Mouse (Mus musculus) intestine, embryonic 15.5 days (tissue): ENCODE data around the gene Gtf3a. TPM values are rescaled to one million over a fixed set of nuclear protein-coding genes. Genes with fewer than 3 reads are reported as not detected.
A peak's percentile ranks its signal among the peaks of the same experiment; 100 is the strongest.

Source experiments
- ATAC-seq: fragments of 200-750 bp; cut with Nextera tagmentation; 2 replicates; pipeline ENCODE4 v1.8.0; 2017; ENCODE audit warnings: moderate TSS enrichment, moderate library complexity
- H3K27ac ChIP-seq: fragments of 300-500 bp; sonication (generic); 2 replicates; pipeline ENCODE4 v1.5.1; 2015; ENCODE audit warnings: mild to moderate bottlenecking, inconsistent platforms
- H3K27me3 ChIP-seq: fragments of 300-500 bp; sonication (generic); replicated peaks from 2 replicates; pipeline ENCODE4 v1.6.1; 2015; ENCODE audit warnings: inconsistent platforms
- H3K36me3 ChIP-seq: fragments of 300-500 bp; sonication (generic); 2 replicates; pipeline ENCODE4 v1.6.1; 2015; ENCODE audit warnings: inconsistent platforms
- H3K4me1 ChIP-seq: fragments of 300-500 bp; sonication (generic); replicated peaks from 2 replicates; pipeline ENCODE4 v1.6.1; 2015; ENCODE audit warnings: inconsistent platforms
- H3K4me2 ChIP-seq: fragments of 300-500 bp; sonication (generic); replicated peaks from 2 replicates; pipeline ENCODE4 v1.6.1; 2015; ENCODE audit warnings: mild to moderate bottlenecking, inconsistent platforms
- H3K4me3 ChIP-seq: fragments of 300-500 bp; sonication (generic); replicated peaks from 2 replicates; pipeline ENCODE4 v1.5.1; 2015; ENCODE audit warnings: inconsistent platforms
- H3K9ac ChIP-seq: fragments of 300-500 bp; sonication (generic); 2 replicates; pipeline ENCODE4 v1.6.1; 2015; ENCODE audit warnings: inconsistent platforms
- H3K9me3 ChIP-seq: fragments of 300-500 bp; sonication (generic); 2 replicates; pipeline ENCODE4 v1.6.1; 2016; ENCODE audit warnings: inconsistent platforms
- WGBS: fragments of 180-500 bp; shearing (Covaris S2); methylation state at CpG from one replicate; pipeline ENCODE4 v1.1.7; 2015; 5-methylcytosine and 5-hydroxymethylcytosine counted together
- polyA plus RNA-seq: library from polyadenylated mRNA; unstranded; fragments of >200 nt; fragmentation: Nextera tagmentation; extraction: Ambion mirVana; gene quantifications from 2 replicates; pipeline ENCODE4 v1.2.1, GENCODE M21; 2015

Gtf3a gene
- polyA plus RNA-seq: 132 TPM in 2 replicates

DNA sequence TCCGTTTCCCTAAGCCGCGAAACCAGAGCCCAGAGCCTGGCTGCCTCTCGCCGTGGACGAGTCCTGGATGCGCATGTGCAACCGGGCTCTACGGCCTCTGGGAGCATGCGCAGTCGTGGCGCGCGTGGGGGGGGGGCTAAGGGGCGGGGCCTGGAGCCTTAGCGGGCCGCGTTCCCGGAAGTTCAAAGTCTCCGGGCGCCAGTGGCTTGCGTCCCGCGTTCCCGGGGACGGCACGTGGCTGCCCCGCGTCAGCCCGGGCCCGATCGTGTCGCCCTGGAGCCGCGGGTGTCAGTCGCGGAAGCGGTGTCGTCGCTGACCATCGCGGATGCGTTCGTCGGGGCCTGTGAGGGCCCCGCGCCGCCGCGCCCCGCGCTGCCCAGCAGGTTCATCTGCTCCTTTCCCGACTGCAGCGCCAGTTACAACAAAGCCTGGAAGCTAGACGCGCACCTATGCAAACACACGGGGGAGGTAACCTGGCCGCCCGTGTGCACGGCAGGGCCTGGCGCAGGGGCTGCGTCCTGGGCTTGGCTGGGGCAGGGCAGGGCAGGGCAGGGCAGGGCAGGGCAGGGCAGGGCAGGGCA lies at the start of gene Gtf3a:
Gtf3a (plus strand) TSS at position 150 of the 581 bp plus-strand sequence.
- no peaks in the 10 kb centered on the region for H3K9me3 ChIP-seq
- ATAC-seq: peak; percentile 97
- WGBS: under 1% methylated on average over 62 of the region's 62 CpGs

DNA sequence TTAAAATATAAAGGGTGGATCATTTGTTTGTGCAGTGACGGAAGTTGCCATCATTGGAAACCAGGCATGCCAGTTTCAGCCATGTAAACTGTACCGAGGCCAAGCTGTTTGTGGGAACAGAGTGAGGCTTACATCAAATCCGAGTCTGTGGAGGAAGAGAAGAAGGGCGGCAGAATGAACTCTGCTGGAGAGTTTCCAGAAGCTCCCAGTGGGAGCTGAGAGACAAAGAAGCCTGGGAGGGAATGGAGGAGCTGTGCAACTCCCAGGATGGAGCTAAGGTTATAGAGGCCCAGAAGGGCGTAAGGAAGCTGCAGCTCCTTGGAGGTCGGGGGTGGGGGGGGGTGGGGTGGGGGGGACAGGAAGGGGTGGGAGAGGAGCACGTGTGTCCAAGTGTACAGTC lies 48.1 kb upstream of the Gtf3a start:
- Histone ChIP-seq H3K9me3 (no peaks in the 10 kb centered on the region), H3K9ac (no peak overlapping the region), H3K36me3 (no peaks in the 10 kb centered on the region), H3K27me3 (no peaks in the 10 kb centered on the region), H3K4me3 (no peak overlapping the region), H3K4me2 (no peak overlapping the region), H3K27ac (no peak overlapping the region), H3K4me1 (no peaks in the 10 kb centered on the region)
- WGBS: 43% methylated on average over 7 of the region's 7 CpGs
- 0 out of 2 replicates have a peak, but pooled peaks have one; percentile 21 for ATAC-seq

More for the DNA sequence above, at the start of gene Gtf3a:
- peak within 1 kb of the TSS; percentile 83 for H3K4me2 ChIP-seq
- H3K4me1 ChIP-seq: peaks cover 11% of the 10 kb centered on the region
- H3K27me3 ChIP-seq: no peaks in the 10 kb centered on the region
- H3K9ac ChIP-seq: peak within 1 kb of the TSS; percentile 81
- H3K36me3 ChIP-seq: peaks cover 25% of the 10 kb centered on the region
- H3K27ac ChIP-seq: peak within 1 kb of the TSS; percentile 95
- peak within 1 kb of the TSS; percentile 76 for H3K4me3 ChIP-seq

DNA sequence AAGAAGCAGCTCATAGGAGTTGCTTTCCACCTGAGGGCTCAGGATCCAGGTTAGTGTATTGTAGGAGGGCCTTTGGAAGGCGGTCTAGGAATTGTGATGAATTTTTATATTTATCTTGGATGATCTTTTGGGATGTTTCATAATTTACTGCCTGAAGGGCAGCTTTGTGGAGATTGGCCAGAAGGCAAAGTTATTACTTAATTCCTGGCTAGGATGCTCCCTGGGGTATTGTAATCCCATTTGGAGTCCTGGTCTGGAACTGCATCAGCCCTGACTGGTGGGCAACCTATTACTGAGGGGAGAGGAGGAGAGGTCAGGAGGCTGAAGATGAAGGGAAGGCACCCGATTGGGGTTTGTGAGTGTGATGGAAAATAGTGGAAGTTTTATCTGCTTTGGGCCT lies 47.0 kb upstream of the Gtf3a start:
- no peak for ATAC-seq
- 77% methylated on average over 2 of the region's 2 CpGs for WGBS
- H3K9me3 ChIP-seq: no peaks in the 10 kb centered on the region

DNA sequence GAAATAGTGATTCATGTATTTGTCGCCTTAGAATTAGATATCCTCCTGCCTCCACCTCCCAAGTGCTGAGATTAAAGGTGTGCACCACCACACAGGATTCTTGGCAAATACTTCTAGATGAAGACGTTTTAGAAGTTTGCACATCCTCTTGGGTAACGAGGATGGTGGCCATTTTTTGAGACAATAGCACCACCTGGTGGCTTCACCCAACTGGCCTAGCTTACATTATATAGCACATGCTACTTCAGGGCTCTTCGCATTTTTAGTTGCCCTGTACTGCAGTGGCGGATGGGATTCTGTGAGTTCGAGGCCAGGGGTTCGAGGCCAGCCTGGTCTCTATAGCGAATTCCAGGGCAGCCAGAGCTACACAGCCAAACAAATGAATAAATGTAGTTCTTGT lies 44.1 kb upstream of the Gtf3a start:
- Histone ChIP-seq H3K9me3 (no peaks in the 10 kb centered on the region), H3K4me2 (no peak overlapping the region), H3K36me3 (no peaks in the 10 kb centered on the region), H3K9ac (no peak overlapping the region), H3K4me1 (no peaks in the 10 kb centered on the region; the same call in 1 of the 2 replicates), H3K27me3 (no peaks in the 10 kb centered on the region), H3K4me3 (no peak overlapping the region), H3K27ac (no peak overlapping the region)
- 30% methylated on average over 8 of the region's 8 CpGs for WGBS
- peak; percentile 73 for ATAC-seq

More for the DNA sequence above, 47.0 kb upstream of the Gtf3a start:
- Histone ChIP-seq H3K27ac (no peak overlapping the region), H3K36me3 (no peaks in the 10 kb centered on the region), H3K4me3 (no peak overlapping the region), H3K27me3 (no peaks in the 10 kb centered on the region), H3K4me2 (no peak overlapping the region), H3K4me1 (no peaks in the 10 kb centered on the region), H3K9ac (no peak overlapping the region)

DNA sequence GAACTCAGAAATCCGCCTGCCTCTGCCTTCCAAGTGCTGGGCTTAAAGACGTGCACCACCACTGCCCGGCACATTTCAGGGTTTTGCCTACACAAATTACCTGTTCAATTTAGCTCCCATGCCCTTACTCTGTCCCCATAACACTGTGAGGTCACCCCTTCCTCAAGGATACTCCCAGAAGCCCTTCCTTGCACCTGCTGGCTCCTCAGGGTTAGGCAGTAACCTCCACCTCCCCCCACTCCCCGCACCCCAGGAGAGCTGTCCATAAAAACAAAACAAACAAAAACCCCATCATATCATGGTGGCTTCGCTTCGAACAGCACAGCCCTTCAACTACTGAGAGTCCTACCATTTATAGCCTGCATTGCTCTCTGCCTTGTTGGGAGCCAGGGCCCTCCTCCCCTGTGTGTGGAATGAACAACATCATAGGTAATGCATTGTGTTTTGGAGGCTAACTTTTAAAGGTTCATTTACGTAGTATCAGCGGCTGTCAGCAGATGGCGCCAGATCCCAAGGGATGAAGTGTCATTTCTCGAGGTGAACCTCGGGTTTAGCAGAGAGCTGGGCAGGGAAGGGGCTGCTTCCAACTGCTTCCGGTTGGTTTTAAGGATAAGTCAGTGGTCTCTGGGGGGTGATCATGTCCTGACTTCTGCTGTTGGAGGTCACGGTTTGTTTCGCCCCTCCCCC lies 42.8 kb upstream of the Gtf3a start:
- H3K9ac ChIP-seq: no peak overlapping the region
- WGBS: 25% methylated on average over 14 of the region's 14 CpGs

DNA sequence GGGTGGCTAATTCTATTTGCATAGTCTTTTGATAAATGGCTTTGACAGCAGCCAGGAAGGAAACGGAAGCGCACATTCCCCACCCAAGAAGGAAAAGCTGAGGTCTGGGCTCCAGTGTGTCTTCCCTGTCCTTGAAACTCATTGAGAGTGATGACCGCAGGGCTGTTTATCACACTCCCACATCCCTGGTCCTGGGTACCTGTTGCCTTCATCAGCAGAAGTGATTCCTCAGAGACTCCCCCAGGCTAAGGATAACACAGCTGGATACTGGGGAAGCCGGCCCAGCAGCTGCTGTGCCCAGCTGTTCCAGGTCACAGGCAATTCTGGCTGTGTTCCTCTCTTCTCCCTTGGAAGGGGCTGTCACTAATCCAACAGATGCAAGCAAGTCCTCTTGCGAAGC lies 40.9 kb upstream of the Gtf3a start:
- no peaks in the 10 kb centered on the region for H3K27me3 ChIP-seq
- H3K27ac ChIP-seq: no peak overlapping the region
- no peaks in the 10 kb centered on the region; the same call in 1 of the 2 replicates for H3K4me1 ChIP-seq
- WGBS: 39% methylated on average over 5 of the region's 5 CpGs
- no peak for ATAC-seq
- H3K4me3 ChIP-seq: no peak overlapping the region
- no peak overlapping the region for H3K9ac ChIP-seq
- H3K9me3 ChIP-seq: no peaks in the 10 kb centered on the region
- H3K4me2 ChIP-seq: no peak overlapping the region
- no peaks in the 10 kb centered on the region for H3K36me3 ChIP-seq

More for the DNA sequence above, 42.8 kb upstream of the Gtf3a start:
- Histone ChIP-seq H3K4me2 (peak overlapping the region; percentile 42; the same call in 1 of the 2 replicates), H3K36me3 (no peaks in the 10 kb centered on the region), H3K4me1 (no peaks in the 10 kb centered on the region; the same call in 1 of the 2 replicates), H3K27me3 (no peaks in the 10 kb centered on the region), H3K27ac (no peak overlapping the region), H3K9me3 (no peaks in the 10 kb centered on the region), H3K4me3 (no peak overlapping the region)
- peak; percentile 50 for ATAC-seq

DNA sequence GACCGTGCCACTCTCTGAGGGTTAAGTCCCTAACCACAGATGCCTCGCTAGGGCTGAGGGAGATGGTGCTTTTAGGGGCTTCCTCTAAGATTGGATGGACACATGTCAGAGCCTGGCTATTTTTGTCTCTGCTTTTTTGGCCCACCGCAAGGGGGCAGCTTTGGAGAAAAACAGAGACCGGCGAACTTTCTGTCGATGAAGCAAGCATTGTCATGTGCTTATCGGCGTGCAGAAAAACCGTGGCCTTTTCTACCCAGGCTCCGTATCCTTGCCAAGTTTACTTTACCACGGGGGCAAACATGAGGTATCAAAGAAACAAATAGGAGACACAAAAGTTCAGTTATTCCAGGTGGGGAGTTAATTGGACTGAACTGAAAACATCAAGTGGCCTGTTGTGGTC lies 39.8 kb upstream of the Gtf3a start:
- 46% methylated on average over 11 of the region's 11 CpGs for WGBS
- Histone ChIP-seq H3K4me3 (no peak overlapping the region), H3K27ac (no peak overlapping the region), H3K36me3 (no peaks in the 10 kb centered on the region), H3K9me3 (no peaks in the 10 kb centered on the region), H3K9ac (no peak overlapping the region), H3K4me1 (peaks cover under 1% of the 10 kb centered on the region; the same call in 1 of the 2 replicates), H3K4me2 (no peak overlapping the region), H3K27me3 (no peaks in the 10 kb centered on the region)
- ATAC-seq: no peak

DNA sequence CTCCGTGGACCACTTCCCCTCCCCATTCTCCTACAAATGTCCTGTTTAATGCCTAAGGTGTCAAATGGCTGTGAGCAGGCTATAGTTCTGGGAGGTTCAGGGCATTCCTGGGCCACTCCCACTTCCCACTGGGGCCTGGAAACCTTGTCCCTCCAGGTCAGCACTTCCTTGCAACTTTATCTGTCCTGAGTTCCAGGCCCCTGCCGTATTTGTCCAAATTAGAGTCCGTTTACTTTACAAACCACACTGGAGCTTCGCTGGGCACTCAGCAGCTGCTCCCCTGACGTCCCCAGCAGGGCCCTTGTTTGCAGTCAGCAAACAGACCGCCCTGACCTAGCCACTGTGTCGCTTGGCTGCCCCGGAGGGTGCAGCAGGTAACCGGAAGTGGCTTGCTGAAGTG lies 36.3 kb upstream of the Gtf3a start:
- peak; percentile 65 for ATAC-seq
- Histone ChIP-seq H3K9me3 (no peaks in the 10 kb centered on the region), H3K4me3 (no peak overlapping the region), H3K27me3 (no peaks in the 10 kb centered on the region), H3K27ac (no peak overlapping the region), H3K4me2 (no peak overlapping the region), H3K9ac (no peak overlapping the region), H3K4me1 (peaks cover 7% of the 10 kb centered on the region; the same call in 1 of the 2 replicates), H3K36me3 (no peaks in the 10 kb centered on the region)
- 6% methylated on average over 9 of the region's 9 CpGs for WGBS

DNA sequence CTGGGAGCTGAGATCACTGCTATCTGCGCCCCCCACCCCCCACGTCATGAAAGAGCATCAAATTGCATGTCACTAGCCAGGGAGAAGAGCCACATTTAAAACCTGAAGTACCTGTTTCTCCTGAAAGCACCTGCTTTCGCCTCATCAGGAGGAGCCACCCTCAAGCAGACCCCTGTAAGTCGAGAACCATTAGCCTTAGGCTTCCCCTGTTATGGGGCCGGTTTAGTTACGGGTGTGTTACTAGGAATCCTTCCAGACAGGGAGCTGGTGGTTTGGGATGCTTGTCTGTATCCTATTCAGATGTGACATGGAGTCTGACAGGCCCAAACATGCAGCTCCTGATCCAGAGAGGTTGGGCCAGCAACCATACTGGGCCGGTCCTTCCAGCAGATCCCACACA lies 35.1 kb upstream of the Gtf3a start:
- no peak overlapping the region for H3K4me2 ChIP-seq
- H3K4me1 ChIP-seq: 0 out of 2 replicates have a peak, but pooled peaks cover 7% of the 10 kb centered on the region
- H3K36me3 ChIP-seq: no peaks in the 10 kb centered on the region
- no peak overlapping the region for H3K27ac ChIP-seq
- no peak for ATAC-seq
- no peak overlapping the region for H3K9ac ChIP-seq
- no peak overlapping the region for H3K4me3 ChIP-seq
- 79% methylated on average over 7 of the region's 7 CpGs for WGBS
- H3K9me3 ChIP-seq: no peaks in the 10 kb centered on the region
- no peaks in the 10 kb centered on the region for H3K27me3 ChIP-seq

DNA sequence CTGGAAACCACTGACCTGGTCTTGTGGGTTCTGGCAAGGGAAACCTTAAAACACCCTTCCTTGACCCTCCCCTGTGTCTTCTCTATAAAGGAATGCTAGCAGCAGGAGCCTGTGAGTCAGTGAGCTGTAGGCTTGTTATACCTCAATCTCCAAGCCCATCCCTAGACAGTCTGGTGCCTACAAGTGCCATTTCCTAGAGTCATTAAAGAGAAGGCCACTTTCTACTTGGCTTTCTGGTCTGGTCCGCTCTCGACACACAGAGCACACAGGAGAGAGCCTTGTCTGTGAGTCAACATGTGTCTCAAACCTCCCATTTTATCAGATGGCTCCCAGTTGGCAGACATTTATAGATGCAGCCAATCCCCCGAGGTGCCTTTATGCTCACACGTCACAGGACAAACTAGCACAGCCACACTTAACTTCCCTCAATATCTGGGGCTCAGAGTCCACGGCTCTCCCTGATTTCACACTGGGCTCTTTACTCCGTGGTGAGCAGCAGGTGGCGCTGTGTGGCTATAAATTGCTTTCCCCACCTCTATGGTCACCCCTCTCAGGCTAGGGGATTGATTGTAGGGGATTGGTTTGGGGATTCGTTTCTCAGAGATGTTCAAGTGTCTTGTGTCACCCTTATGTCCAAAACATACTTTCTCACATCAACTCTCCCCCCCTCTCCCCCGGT lies 34.2 kb upstream of the Gtf3a start:
- no peak overlapping the region for H3K4me3 ChIP-seq
- ATAC-seq: peak; percentile 85
- H3K27me3 ChIP-seq: no peaks in the 10 kb centered on the region
- 0 out of 2 replicates have a peak, but pooled peaks cover 7% of the 10 kb centered on the region for H3K4me1 ChIP-seq
- WGBS: 25% methylated on average over 9 of the region's 9 CpGs
- H3K9me3 ChIP-seq: no peaks in the 10 kb centered on the region
- H3K27ac ChIP-seq: no peak overlapping the region
- no peak overlapping the region for H3K4me2 ChIP-seq
- H3K36me3 ChIP-seq: no peaks in the 10 kb centered on the region
- H3K9ac ChIP-seq: no peak overlapping the region

DNA sequence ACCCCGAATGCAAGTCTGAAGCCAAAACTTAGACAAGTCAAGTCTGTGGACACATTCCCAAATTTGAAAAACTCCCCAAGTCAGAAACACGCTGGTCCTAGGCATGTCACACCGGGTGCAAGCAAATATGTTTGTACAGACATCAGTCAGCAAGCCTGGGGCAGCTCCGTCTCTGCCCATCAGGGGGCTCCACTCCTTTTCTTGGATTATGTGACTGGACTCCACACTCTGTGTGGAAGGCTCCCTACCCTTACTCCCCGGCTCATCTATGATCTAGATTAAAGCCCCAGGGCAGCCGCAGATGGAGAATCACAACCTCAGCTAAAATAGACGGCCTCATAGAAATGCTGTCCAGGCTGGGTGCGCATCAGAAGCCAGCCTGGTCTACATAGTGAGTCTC lies 32.2 kb upstream of the Gtf3a start:
- no peak overlapping the region for H3K9ac ChIP-seq
- H3K27me3 ChIP-seq: no peaks in the 10 kb centered on the region
- H3K9me3 ChIP-seq: no peaks in the 10 kb centered on the region
- no peaks in the 10 kb centered on the region for H3K36me3 ChIP-seq
- H3K4me1 ChIP-seq: 0 out of 2 replicates have a peak, but pooled peaks cover 13% of the 10 kb centered on the region
- no peak for ATAC-seq
- 71% methylated on average over 8 of the region's 8 CpGs for WGBS
- H3K4me3 ChIP-seq: no peak overlapping the region
- H3K4me2 ChIP-seq: no peak overlapping the region
- no peak overlapping the region for H3K27ac ChIP-seq

DNA sequence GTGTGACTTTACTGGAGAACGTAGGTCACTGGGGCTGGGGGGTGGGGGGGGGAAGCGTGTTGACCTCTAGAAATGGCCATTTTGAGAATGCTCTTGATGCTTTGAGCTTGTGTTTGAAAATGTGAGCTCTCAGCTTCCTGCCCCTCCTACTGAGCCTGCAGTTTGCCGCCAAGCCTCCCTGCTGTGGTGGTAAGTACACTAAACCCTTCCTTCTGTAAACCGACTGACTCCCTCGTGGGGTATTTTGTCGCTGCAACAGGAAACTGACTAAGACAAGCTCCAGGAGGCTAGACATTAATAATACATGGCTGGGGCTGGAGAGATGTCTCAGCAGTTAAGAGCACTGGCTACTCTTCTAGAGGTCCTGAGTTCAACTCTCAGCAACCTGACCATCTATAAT lies 31.7 kb upstream of the Gtf3a start:
- Histone ChIP-seq H3K36me3 (no peaks in the 10 kb centered on the region), H3K27me3 (no peaks in the 10 kb centered on the region), H3K9ac (no peak overlapping the region), H3K27ac (no peak overlapping the region), H3K4me3 (no peak overlapping the region), H3K4me2 (no peak overlapping the region), H3K4me1 (0 out of 2 replicates have a peak, but pooled peaks cover 13% of the 10 kb centered on the region), H3K9me3 (no peaks in the 10 kb centered on the region)
- WGBS: 31% methylated on average over 6 of the region's 6 CpGs
- no peak for ATAC-seq
